Mouse (Mus musculus): Measurements from ENCODE around the gene Glb1l2.

Gene Glb1l2

GRCm38 (mm10) chr9:26727445-26727844 is 78.8 kb downstream of the Glb1l2 start:
- no peak for DNase-seq

GRCm38 (mm10) chr9:26725709-26726108 is 80.6 kb downstream of the Glb1l2 start:
- no peak for DNase-seq

GRCm38 (mm10) chr9:26721771-26722170 is 84.5 kb downstream of the Glb1l2 start:
- DNase-seq, result no peak

GRCm38 (mm10) chr9:26718388-26718787 is 87.9 kb downstream of the Glb1l2 start:
- no peak for DNase-seq
